Mouse (Mus musculus) embryo, embryonic 11.5 days (tissue): ENCODE data around the gene Gm8108.
"Not testable (repeated sequence)": the region's sequence is repeated elsewhere in the genome, so short reads cannot be mapped to it uniquely, and the experiment has no call there.

ENCODE experiments used
- DNase-seq: peaks from one replicate; pipeline ENCODE4 v3.0.0-alpha.2; 2012; ENCODE audit warnings: low read depth, low spot score

Gm8108 gene

DNA sequence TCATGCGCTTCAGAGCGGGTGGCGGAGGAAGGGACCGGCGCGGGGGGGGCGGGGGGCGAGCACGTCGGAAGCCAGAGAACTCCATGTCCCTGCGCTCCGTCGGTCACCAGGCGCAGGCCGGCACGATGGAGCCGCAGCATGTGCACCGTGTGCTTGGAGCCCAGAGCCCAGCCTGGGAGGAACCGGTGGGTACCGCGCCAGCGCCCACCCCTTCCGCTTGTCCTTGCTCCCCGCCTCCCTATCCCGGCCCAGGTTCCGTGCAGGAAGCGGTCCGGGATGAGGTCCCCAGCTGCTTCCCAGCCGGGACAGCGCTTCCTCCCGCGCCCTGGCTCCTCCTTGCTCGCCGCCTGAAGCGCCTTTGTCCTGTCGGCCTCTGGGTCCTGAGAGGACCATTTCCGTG lies at the start of gene Gm8108:
Gene Gm8108, plus strand, starts transcription at position 101 of the 400 bp plus-strand sequence.
- DNase-seq: not testable (repeated sequence)

DNA sequence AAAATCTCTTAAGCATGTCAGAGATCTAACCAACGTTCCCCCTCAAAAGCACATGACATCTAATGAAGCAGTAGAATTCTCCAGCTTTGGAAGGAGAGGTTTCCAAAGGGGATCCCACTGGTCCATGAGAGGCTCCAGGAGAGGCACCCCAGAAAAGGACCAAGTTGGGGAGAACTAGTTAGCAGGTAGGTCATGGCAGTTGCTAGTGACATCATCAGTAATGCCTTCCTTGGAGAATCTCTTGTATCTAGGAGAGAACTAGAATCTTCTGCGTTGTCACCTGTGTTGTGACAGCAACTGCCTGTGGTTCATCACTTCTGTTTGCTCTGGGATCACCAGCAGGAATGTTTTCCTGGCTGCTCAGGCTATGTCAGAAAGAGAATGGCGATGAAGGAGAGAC lies 26.5 kb upstream of the Gm8108 start, which contains the start of gene Gm3115:
Gene Gm3115, plus strand, starts transcription at position 301 of the 400 bp plus-strand sequence.
- DNase-seq: not testable (repeated sequence)

DNA sequence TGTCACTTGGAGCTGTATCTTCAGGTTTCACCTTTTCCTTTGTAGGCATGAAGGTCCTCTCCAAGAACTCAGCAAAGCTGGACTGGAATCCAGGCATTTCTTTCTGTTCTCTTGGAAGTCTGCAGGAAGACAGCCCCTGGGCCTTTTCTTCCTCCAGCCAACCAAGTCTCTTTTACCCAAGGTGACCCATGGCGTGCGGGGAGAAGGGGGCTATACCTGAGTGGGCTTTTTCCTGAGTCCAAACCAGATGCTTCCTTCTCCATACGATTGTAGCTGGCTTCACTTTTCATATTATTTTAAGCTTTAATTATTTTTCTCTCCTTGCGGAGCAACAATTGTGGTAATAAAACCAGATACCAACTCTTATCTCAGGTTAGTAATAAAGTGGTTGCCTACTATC lies 31.3 kb downstream of the Gm8108 start:
- DNase-seq: not testable (repeated sequence)

DNA sequence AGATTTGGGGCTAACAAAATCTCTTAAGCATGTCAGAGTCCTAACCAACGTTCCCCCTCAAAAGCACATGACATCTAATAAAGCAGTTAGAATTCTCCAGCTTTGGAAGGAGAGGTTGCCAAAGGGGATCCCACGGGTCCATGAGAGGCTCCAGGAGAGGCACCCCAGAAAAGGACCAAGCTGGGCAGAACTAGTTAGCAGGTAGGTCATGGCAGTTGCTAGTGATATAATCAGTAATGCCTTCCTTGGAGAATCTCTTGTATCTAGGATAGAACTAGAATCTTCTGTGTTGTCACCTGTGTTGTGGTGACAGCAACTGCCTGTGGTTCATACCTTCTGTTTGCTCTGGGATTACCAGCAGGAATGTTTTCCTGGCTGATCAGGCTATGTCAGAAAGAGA lies 54.4 kb downstream of the Gm8108 start, which contains the start of gene Gm3127:
Gene Gm3127, plus strand, starts transcription at position 301 of the 400 bp plus-strand sequence.
- not testable (repeated sequence) for DNase-seq

DNA sequence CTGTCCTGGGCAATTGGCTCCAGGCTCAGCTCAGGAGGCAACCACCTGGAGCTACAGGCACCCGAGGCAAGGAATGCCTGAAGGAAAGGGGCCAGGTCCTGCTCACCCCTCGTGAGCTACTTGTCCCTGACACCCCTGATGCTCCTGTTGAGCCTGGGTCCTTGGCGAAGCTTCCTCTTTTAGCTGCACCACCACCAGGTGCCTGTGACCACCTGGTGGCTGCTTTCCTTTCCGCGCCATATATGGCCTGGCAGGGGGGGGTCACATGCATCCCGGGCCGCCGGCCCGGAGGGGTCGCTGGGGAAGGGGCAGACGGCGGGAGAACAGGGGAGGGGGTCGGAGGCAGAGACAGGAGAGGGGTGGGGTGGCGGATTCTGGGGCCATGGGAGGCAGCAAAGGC lies 71.7 kb downstream of the Gm8108 start:
- not testable (repeated sequence) for DNase-seq
